Mouse (Mus musculus) kidney, adult 2 months (tissue): ENCODE measurements at regions not wholly inside any gene's neighbourhood (a gene's known extent, or its start where the extent isn't known, plus 50 kb on each side); places are given as distances from the start of the nearest gene placed in this dataset.

ENCODE experiments used
- DNase-seq: peaks from one replicate; pipeline ENCODE4 v3.0.0; 2021
- H3K27ac ChIP-seq: fragments of 200-500 bp; 2 replicates; pipeline ENCODE4 v1.5.1; 2012; ENCODE audit warnings: low read depth, low read length, control low read depth, inconsistent platforms; ENCODE audit not compliant: insufficient read depth
- H3K27me3 ChIP-seq: fragments of 200-500 bp; replicated peaks from 2 replicates; pipeline ENCODE4 v1.6.1; 2012; ENCODE audit warnings: mild to moderate bottlenecking, moderate library complexity, low read length, inconsistent platforms; ENCODE audit not compliant: control insufficient read depth, insufficient read depth
- H3K36me3 ChIP-seq: fragments of 200-500 bp; 2 replicates; pipeline ENCODE4 v1.6.1; 2012; ENCODE audit warnings: mild to moderate bottlenecking, moderate library complexity, low read length, inconsistent platforms; ENCODE audit not compliant: control insufficient read depth, insufficient read depth
- H3K4me1 ChIP-seq: fragments of 200-500 bp; 2 replicates; pipeline ENCODE4 v1.6.1; 2011; ENCODE audit warnings: low read length; ENCODE audit not compliant: control insufficient read depth, insufficient read depth
- H3K4me3 ChIP-seq: fragments of 200-500 bp; 2 replicates; pipeline ENCODE4 v1.5.1; 2011; ENCODE audit warnings: mild to moderate bottlenecking, low read depth, low read length, control low read depth; ENCODE audit not compliant: insufficient read depth
- CTCF ChIP-seq: fragments of 200-500 bp; conservative IDR thresholded peaks from 2 replicates; pipeline ENCODE4 v1.5.1; 2011; ENCODE audit warnings: low read depth, mild to moderate bottlenecking, control low read depth, low read length, moderate library complexity, mixed read lengths; ENCODE audit not compliant: insufficient read depth, insufficient read length
- POLR2A ChIP-seq: fragments of 200-500 bp; IDR thresholded peaks from one replicate; pipeline ENCODE4 v1.6.1; 2011; ENCODE audit warnings: low read depth, low read length, control low read depth
- WGBS: fragments of 180-500 bp; shearing (Covaris S2); methylation state at CpG from one replicate; pipeline ENCODE4 v1.1.7; 2018; 5-methylcytosine and 5-hydroxymethylcytosine counted together

DNA sequence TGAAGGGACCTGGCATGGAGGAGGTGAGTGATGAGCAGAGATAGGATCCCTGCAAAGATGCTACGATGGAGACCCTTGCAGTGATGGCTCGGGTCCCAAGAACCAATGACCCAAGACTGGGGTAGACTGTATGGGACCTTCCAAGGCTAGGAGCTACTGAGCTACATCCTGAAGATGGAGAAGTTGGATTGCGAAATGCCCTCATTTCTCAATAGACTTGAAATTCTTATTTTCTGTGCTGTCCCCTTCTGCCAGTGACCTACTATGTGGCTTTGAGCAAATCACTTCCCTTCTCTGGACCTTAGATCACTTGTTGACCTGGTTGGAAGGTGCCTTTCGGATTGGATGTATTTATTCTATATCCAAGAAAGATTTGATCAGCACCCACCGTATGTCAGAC is 88.9 kb downstream of the Nog start:
- 96% methylated on average over 5 of the region's 5 CpGs for WGBS
- no peak for TF ChIP-seq POLR2A
- no peak for TF ChIP-seq CTCF
- no peak for DNase-seq
- Histone ChIP-seq H3K4me3 (no peak overlapping the region), H3K4me1 (no peaks in the 10 kb centered on the region), H3K36me3 (no peaks in the 10 kb centered on the region), H3K27ac (no peak overlapping the region), H3K27me3 (no peaks in the 10 kb centered on the region)

GRCm38 (mm10) chr11:89209531-89209950 is 92.6 kb downstream of the Nog start:
- no peak for DNase-seq
- TF ChIP-seq POLR2A (no peak), CTCF (no peak)
- WGBS: 43% methylated on average over 11 of the region's 11 CpGs
- Histone ChIP-seq H3K27ac (no peak overlapping the region), H3K4me1 (no peaks in the 10 kb centered on the region), H3K27me3 (no peaks in the 10 kb centered on the region), H3K36me3 (no peaks in the 10 kb centered on the region), H3K4me3 (no peak overlapping the region)

DNA sequence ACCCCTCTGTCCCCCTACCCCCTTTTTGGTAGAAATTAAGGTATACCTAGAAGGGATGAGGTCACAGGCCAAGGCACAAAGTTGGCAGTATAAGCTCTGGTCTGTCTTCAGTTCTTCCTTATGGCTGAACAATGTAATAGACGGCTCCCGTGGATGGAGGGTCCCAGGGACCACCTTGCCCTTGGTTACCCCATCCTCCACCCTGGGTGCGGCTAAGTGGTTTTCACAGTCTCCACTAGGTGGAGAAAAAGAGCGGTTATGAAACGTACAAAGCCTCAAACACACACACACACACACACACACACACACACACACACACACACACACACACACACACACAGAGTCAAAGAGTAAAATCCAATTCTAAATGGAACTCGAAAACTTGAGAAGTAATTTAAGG is 93.1 kb downstream of the Nog start:
- no peaks in the 10 kb centered on the region for H3K4me1 ChIP-seq
- no peak for TF ChIP-seq POLR2A
- no peak for TF ChIP-seq CTCF
- no peak overlapping the region for H3K4me3 ChIP-seq
- H3K27me3 ChIP-seq: no peaks in the 10 kb centered on the region
- H3K27ac ChIP-seq: no peak overlapping the region
- WGBS: 52% methylated on average over 6 of the region's 6 CpGs
- no peaks in the 10 kb centered on the region for H3K36me3 ChIP-seq
- peak; percentile 10 for DNase-seq

DNA sequence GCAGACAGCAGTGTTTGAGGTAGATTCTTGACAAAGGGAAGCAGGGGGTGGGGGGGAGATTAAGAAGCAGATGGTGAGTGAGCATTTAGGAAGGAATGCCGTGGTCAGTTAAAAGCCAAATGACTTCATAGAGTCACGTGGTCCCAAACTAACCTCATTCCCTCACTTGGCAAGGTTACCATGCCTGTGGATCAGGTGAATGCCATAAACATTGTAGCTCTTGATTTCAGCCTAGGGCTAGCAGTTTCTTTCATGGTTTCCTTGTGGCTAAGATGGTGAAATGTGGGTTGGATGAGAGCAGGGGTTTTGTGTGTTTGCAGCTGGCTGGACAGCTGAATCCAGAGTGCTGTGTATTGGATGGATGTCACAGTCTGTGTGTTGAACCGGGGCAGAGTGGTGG is 95.3 kb downstream of the Nog start:
- no peaks in the 10 kb centered on the region for H3K27me3 ChIP-seq
- 31% methylated on average over 3 of the region's 3 CpGs for whole genome bisulfite sequencing
- no peaks in the 10 kb centered on the region for H3K36me3 ChIP-seq
- H3K4me1 ChIP-seq: no peaks in the 10 kb centered on the region
- H3K27ac ChIP-seq: no peak overlapping the region
- DNase-seq: peak; percentile 54
- no peak for TF ChIP-seq CTCF
- no peak for TF ChIP-seq POLR2A
- no peak overlapping the region for H3K4me3 ChIP-seq

DNA sequence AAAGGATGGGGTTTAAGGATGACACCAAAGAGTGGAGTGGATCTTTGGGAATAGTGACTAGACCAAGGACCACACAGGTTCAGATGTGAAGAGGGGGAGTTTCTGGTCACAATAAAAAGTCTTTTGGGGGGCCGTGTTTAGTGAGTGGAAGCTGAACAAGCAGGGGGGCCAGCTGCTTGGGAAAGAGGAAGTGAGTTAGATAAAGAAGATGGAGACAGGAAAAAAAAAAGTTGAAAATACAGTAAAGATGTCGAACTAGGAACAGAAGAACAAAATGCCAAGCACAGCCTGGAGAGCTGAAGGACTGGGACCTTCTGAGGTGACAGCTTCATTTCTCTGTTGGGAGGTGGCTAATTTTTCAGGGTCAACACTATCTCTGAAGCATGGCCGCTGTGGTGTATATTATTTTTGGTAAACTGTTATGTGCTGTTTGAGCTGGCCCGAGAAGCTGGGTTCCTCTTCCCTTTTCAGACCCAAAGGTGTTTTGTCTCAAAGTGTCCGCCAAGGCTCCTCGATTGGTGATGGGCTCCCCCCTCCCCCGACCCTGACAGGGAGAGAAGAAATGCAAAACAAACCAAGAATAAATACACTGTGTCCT is 97.1 kb downstream of the Nog start:
- WGBS: 58% methylated on average over 7 of the region's 7 CpGs
- H3K27me3 ChIP-seq: no peaks in the 10 kb centered on the region
- TF ChIP-seq CTCF (no peak), POLR2A (no peak)

DNA sequence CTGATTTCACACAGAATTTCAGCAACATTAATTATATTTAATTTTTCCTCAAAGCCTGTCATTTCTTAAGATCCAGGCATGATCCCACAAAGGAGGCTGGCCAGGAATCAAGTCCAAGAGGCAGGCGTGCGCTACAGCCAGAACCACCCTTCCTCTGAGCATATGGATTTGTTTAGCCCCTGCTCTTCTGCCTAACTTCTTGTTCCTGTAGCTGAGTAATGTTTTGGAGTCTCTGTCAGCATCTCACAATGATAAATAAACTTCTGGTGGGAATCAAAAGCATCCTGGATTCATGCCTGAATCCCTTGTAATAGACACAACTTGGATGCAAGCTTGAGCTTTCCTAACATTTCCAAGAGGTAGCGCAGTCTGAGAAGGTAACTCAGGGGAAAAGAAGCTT is 101.7 kb downstream of the Nog start:
- no peak overlapping the region for H3K27ac ChIP-seq
- 97% methylated on average over 3 of the region's 3 CpGs for WGBS
- H3K4me1 ChIP-seq: no peaks in the 10 kb centered on the region
- no peak overlapping the region for H3K4me3 ChIP-seq
- no peaks in the 10 kb centered on the region for H3K36me3 ChIP-seq
- TF ChIP-seq CTCF (no peak), POLR2A (no peak)
- no peak for DNase-seq
- H3K27me3 ChIP-seq: no peaks in the 10 kb centered on the region

More for the DNA sequence above, 97.1 kb downstream of the Nog start:
- Histone ChIP-seq H3K4me1 (no peaks in the 10 kb centered on the region), H3K36me3 (no peaks in the 10 kb centered on the region), H3K27ac (no peak overlapping the region), H3K4me3 (no peak overlapping the region)
- no peak for DNase-seq

DNA sequence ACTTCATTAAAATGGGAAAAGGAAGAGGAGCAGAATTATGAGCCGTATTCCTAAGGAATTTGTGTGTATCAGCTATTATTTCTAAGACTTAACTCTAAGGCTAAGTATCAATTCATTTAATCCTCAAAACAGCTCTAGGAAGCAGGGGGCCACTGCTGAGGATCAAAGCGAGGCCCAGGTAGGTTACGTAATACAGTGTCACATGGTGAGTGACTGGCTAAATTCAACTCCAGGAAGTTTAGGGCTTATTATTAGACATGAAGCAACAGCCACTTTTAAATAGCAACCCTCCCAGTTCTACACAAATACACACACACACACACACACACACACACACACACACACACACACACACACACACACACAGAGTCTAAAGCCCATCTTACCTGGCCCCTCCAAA is 109.3 kb downstream of the Nog start:
- H3K27ac ChIP-seq: no peak overlapping the region
- no peak overlapping the region for H3K4me3 ChIP-seq
- no peak for DNase-seq
- H3K36me3 ChIP-seq: no peaks in the 10 kb centered on the region
- TF ChIP-seq POLR2A (no peak), CTCF (no peak)
- 81% methylated on average over 3 of the region's 3 CpGs for WGBS
- H3K4me1 ChIP-seq: no peaks in the 10 kb centered on the region
- no peaks in the 10 kb centered on the region for H3K27me3 ChIP-seq

DNA sequence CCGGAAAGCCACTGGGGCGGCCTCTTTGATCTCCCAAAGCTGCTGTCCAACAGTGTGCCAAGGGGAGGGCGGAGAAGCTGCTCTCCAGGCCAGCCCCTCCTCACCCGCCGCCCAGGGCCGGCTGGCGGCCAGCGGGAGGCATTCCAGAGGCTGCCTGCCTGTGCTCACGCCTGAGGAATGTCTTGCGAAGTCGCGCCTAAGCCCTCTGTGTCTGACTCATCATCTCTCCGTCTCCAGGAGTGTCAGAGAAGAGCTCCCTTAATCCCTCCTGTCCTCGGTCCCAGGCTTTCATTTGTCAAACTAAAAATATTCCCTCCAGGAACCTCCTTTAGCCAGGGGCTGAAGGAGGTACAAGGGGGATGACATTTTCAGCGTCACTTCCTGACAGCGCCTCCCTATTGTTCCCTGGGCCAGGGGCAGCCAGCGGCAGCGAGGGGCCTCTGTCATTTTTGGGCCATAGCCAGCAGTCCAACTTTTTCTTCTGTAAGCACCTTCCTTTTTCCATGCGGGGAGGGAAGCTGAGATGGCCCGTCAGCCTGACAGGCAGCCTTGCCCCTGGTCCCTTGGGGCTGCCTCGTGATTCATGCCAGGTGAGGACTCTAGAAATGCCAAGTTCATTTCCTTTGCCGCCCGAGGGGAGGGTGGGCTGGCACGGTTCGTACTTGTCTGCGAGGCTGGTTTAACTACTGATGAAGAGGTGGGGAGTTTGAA is 113.4 kb downstream of the Gm525 start:
- no peak for TF ChIP-seq POLR2A
- no peak for TF ChIP-seq CTCF
- WGBS: 3% methylated on average over 26 of the region's 26 CpGs
- Histone ChIP-seq H3K27me3 (no peaks in the 10 kb centered on the region), H3K4me1 (no peaks in the 10 kb centered on the region; the same call in 1 of the 2 replicates), H3K4me3 (no peak overlapping the region), H3K36me3 (no peaks in the 10 kb centered on the region), H3K27ac (no peak overlapping the region)
- peak; percentile 87 for DNase-seq
